Mouse (Mus musculus) heart, postnatal 14 days (tissue): Measurements from ENCODE around the gene Krt82. TPM values are rescaled to one million over a fixed set of nuclear protein-coding genes. Genes with fewer than 3 reads are reported as not detected.
"Not testable (repeated sequence)": the region's sequence is repeated elsewhere in the genome, so short reads cannot be mapped to it uniquely, and the experiment has no call there.

Experiments
- DNase-seq, 2 experiments: peaks; one replicate each; pipeline ENCODE4 v3.0.0; 2021 to 2022
- intact Hi-C: fragments of 180-260 bp; cut with DNase I; formaldehyde crosslinking; loops from one replicate; pipeline ENCODE4 v1.15.1; 2025
- microRNA-seq, 2 experiments: library from miRNA; unstranded; fragments of <30 nt; microRNA quantifications; one replicate each; pipeline ENCODE4 v1.2.0; 2021 to 2022
- total RNA-seq, 2 experiments: library from RNA; stranded (reverse); gene quantifications; 2 replicates each; pipeline ENCODE4 v1.2.3; 2021

Krt82 gene
- total RNA-seq, 2 experiments from 2014 or later: not detected

DNA sequence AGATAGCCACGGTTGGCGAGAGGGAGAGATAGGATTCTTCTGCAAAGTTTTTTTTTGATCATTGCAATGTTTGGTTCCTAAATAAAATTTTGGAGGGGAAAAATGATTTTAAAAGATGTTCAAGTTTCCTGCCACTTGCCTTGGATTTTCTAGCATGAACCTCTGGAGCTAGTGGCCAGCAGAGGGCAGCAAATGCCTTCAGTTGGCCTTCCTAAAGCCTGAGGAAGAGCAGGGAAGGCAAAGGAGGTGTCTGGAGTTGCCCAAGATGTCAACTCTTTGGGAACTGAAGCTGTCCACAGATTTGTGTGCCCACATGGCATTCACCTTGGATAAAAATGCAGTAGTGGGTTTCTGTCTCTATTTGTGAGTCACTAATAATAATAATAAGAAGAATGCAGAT is 30.7 kb downstream of the Krt82 start:
- peak; percentile 75 to 84 for DNase-seq
- intact Hi-C loops: loop anchor here (1.0 to 2.0 kb wide), 5 partner anchors 181 to 543 kb away; no protein-coding TSS in a partner anchor

- intact Hi-C loops, DNase-seq: not testable (repeated sequence)
Observed at GRCm38 (mm10) chr15:101517161-101517560, 33.3 kb downstream of the Krt82 start, which contains the start of gene Gm49425. Gene Gm49425 (minus strand): TSS chr15:101517261.

DNA sequence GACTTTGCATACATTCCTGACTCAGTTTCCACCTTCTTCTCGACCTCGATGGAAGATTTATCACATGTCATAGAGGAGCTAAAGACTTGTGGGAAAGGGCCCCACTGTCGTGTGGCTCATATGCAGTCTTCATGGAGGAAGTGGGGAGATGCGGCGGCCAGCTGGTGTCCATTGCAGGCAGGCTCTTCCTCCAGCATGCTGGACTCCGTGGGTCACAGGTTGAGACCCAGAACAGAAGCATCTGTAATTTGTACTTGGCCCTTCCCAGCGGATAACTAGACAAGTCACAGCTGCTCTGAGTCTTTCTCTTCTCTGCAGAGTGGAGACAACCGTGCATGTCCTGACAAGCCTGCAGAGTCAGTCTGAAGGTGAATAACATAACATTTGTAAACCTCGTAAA is 42.2 kb downstream of the Krt82 start:
- intact Hi-C loops: no loop called here
- no peak for DNase-seq

DNA sequence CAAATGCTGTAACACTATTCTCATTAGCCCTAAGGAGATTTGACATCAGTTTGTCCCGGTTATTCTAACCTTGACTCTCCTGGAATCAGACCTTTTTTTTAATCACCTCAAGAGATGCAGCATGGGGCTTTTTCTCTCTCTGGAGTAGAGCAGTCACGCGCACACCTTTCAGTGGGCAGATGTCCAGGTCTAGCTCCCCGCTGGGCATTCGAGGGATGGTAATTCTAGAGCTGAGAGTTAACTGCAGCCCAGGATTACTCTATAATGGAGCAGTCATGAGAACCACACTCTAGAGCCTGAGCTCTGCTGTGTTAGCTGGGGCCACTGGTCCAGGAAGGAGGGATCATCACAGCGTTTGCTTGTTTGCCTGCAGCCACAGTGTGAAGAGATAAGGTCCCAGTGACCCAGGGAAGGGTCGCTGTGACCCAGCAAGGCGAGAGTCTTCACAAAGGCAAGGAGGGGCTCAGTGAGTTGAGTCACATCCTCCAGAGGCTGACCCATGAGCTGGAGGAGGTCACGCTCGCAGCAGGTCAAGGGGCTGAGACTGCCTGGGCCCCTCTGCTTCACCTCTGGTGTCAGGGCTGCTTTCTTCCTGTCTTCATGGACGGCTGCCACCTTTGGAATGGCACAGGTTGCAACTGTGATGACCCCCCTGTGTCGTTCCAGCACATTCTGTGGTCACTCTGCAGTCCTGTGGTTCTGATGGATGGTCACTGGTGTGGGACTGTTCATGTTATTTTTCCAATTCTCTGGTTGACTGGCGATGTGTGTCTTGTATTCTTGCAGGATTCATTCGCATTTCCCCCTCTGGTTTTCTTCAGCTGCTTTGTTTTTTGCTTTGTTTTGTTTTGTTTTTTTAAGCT is 43.3 kb downstream of the Krt82 start:
- intact Hi-C loops: no loop called here
- DNase-seq: no peak

GRCm38 (mm10) chr15:101497181-101497580 is 53.3 kb downstream of the Krt82 start:
- intact Hi-C loops: loop anchor here (1.0 kb wide), 1 partner anchor 157 kb away; no protein-coding TSS in a partner anchor
- DNase-seq: peak; percentile 7 to 50

DNA sequence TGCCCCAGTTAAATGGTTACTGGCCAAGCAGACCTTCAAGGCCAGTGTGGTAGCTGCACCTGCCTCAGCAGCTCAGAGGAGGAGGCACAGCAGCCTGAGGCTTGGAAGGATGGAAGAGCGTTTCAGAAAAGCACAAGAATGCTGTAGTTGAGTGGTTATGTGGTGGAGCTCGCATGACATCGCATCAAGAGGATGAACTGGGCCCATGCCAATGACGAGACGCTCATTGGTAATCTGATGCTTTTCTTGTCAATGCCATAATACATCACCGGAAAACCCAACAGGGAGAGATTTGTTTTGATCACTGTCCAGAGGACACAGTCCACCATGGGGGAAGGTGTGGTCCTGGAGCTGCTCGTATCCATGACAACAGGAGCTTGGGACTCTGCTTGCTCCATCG is 55.2 kb downstream of the Krt82 start:
- no peak for DNase-seq
- intact Hi-C loops: no loop called here

- intact Hi-C loops: no loop called here
Observed at GRCm38 (mm10) chr15:101494203-101494602, 56.3 kb downstream of the Krt82 start.

GRCm38 (mm10) chr15:101493713-101494112 is 56.8 kb downstream of the Krt82 start:
- no peak for DNase-seq
- intact Hi-C loops: no loop called here

More at GRCm38 (mm10) chr15:101494203-101494602, 56.3 kb downstream of the Krt82 start:
- DNase-seq: peak in 1 of 2 experiments; percentile 13

DNA sequence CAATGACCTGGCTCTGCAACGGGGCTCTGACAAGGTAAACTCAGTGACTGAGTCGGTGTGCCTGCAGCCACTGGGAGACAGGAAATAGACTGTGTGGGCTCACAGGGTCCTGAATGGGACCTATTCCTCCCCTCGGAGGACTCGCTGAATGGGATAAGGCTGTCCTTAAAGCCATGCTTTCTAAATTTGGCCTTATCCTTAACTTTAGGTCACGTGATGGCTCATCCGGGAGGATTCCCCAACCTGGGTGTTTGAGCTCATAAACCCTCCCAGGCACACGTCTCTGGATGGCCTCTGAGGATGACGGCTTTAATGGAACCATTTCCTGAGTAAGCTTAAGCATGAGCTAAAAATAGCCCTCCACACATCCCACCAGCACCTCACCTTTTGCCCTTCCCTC is 57.7 kb downstream of the Krt82 start:
- intact Hi-C loops: no loop called here
- DNase-seq: no peak

DNA sequence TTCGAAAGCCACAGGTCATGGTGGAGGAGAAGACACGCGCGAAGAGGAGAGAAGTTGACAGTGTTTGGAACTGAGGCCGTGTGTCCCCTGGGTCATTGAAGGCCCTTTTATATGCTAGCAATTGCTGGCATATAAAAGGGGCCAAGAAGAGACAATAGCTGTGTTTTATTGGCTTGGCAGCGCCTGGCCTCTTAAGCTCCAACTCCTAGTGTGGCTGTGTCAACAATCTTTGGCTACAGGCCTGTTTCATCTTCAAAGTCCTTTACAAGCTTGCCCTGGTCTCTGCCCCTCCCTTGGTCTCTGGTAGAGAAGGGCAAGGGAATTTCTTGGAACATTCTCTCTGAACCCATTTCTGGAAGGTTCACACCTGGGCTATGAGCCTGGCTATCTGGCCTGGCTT is 59.0 kb downstream of the Krt82 start, which contains the start of gene Krt83:
Gene Krt83 (minus strand): TSS at position 82 of the 400 bp plus-strand sequence.
- intact Hi-C loops: no loop called here
- no peak for DNase-seq

Small RNA genes within 50 kb of the gene (microRNA-seq; reads per million reads assigned to microRNA genes)
- gene Gm44393: 0 reads per million in 2 experiments
- gene Gm44460: 0 reads per million in 2 experiments

Other genes with a start within 250 kb of the Krt82 start
- gene Krt80, start 180.5 kb downstream of the Krt82 start, total RNA-seq: 1 to 10 TPM; 1.1 to 1.6 TPM
- 1 to 10 TPM; 3.2 to 3.4 TPM for gene Krt7, start 139.6 kb downstream of the Krt82 start, total RNA-seq
- not detected for gene Krt87, start 111.9 kb downstream of the Krt82 start, total RNA-seq
- gene Krt88, start 102.9 kb downstream of the Krt82 start, total RNA-seq: not detected
- gene Krt81, start 86.9 kb downstream of the Krt82 start, total RNA-seq: not detected
- gene Krt86, start 77.2 kb downstream of the Krt82 start, total RNA-seq: not detected
- not detected for gene Krt83, start 59.2 kb downstream of the Krt82 start, total RNA-seq
- gene Gm49425, start 33.4 kb downstream of the Krt82 start, total RNA-seq: not detected
- gene Krt84, start 17.8 kb downstream of the Krt82 start, total RNA-seq: under 1 TPM in 1 of 2 experiments, not detected in 1; 0.15 TPM
- under 1 TPM in 1 of 2 experiments, not detected in 1; 0.14 TPM for gene Krt90, start 12.3 kb upstream of the Krt82 start, total RNA-seq
- gene Krt75, start 23.2 kb upstream of the Krt82 start, total RNA-seq: not detected
- not detected for gene Gm5414, start 77.5 kb upstream of the Krt82 start, total RNA-seq
- not detected for gene Gm5478, start 96.7 kb upstream of the Krt82 start, total RNA-seq
- gene Krt6b, start 129.6 kb upstream of the Krt82 start, total RNA-seq: under 1 TPM in 1 of 2 experiments, not detected in 1; 0.22 TPM
- gene Krt6a, start 143.6 kb upstream of the Krt82 start, total RNA-seq: not detected
- gene Krt5, start 162.2 kb upstream of the Krt82 start, total RNA-seq: 1 to 10 TPM in 1 of 2 experiments, under 1 TPM in 1; 0.33 to 2.1 TPM
- not detected for gene Krt71, start 192.4 kb upstream of the Krt82 start, total RNA-seq
- not detected for gene Krt72, start 235.8 kb upstream of the Krt82 start, total RNA-seq